Comparison of ENCODE assay signal across 9 mouse cellular contexts in the genomic region with DNA sequence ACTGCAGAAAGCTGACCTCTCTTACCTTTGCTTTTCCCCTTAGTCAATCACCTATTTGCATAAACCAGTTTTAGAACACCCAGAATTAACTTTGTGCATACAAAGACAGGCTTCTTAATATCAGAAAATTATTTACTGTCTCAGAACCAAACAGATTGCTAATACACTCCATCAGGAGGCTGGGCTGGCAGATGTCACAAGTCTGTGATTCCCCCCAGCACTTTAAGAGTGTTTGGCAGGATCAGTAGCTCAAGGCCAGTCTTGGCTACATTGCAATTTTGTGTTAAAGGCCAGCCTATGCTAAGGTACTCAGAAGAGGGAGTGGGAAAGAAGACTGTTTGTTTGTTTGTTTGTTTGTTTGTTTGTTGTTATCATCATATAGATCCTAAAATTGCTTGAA. TPM values are rescaled to one million over a fixed set of nuclear protein-coding genes. Genes with fewer than 3 reads are reported as not detected.
A peak's percentile ranks its signal among the peaks of the same experiment; 100 is the strongest.
DNase-seq lines count a peak whose midpoint lies in the region; ATAC-seq lines count a peak whose summit lies in the region.
"Had no signal": no experiment of that assay in that cellular context is flagged by ENCODE, and none has a peak within 500 bp of the region (broad histone marks: within the 10 kb centered on the region; RNA-seq: fewer than 3 reads in every experiment).

No protein-coding gene starts in this region.

- H3K27me3 ChIP-seq in heart, embryonic 15.5 days = no peaks in the 10 kb centered on the region
- no peaks in the 10 kb centered on the region for H3K27me3 ChIP-seq in lung, embryonic 15.5 days
- no peaks in the 10 kb centered on the region for H3K27me3 ChIP-seq in forebrain, embryonic 14.5 days (replicated peaks; ENCODE audit: control insufficient read depth, insufficient read depth, low read length)
- no peaks in the 10 kb centered on the region for H3K27me3 ChIP-seq in limb, embryonic 15.5 days

- H3K4me3 ChIP-seq in heart, embryonic 15.5 days = no peak overlapping the region
- H3K4me3 ChIP-seq in lung, embryonic 15.5 days = 0 out of 2 replicates have a peak overlapping the region, but pooled peaks have one; percentile 1
- peak overlapping the region; percentile 4; the same call in 1 of the 2 replicates for H3K4me3 ChIP-seq in forebrain, embryonic 14.5 days (ENCODE audit: low read depth, low read length)
- no peak overlapping the region for H3K4me3 ChIP-seq in limb, embryonic 15.5 days

- H3K4me2 ChIP-seq in heart, embryonic 15.5 days = peak overlapping the region; percentile 33
- peak overlapping the region; percentile 1; the same call in 1 of the 2 replicates for H3K4me2 ChIP-seq in lung, embryonic 15.5 days
- H3K4me2 ChIP-seq in forebrain, embryonic 14.5 days (ENCODE audit: low read length) = peak overlapping the region; percentile 41
- 0 out of 2 replicates have a peak overlapping the region, but pooled peaks have one; percentile 7 for H3K4me2 ChIP-seq in limb, embryonic 15.5 days

- DNase-seq in heart, adult 11 months = no peak
- DNase-seq in lung, postnatal 14 days = no peak
- DNase-seq in forebrain, embryonic 14.5 days (ENCODE audit: low spot score) = peak; percentile 42
- DNase-seq in MN1 (ENCODE audit: low spot score) = no peak
- DNase-seq: layer of hippocampus, adult 9-11 months had no signal

- no peak overlapping the region for H3K9ac ChIP-seq in heart, embryonic 15.5 days
- H3K9ac ChIP-seq in lung, embryonic 15.5 days = no peak overlapping the region
- 0 out of 2 replicates have a peak overlapping the region, but pooled peaks have one; percentile 4 for H3K9ac ChIP-seq in forebrain, embryonic 14.5 days (ENCODE audit: low read length)
- H3K9ac ChIP-seq in limb, embryonic 15.5 days = no peak overlapping the region

- peaks cover 3% of the 10 kb centered on the region; the same call in 1 of the 2 replicates for H3K36me3 ChIP-seq in heart, embryonic 15.5 days
- H3K36me3 ChIP-seq in lung, embryonic 15.5 days = no peaks in the 10 kb centered on the region
- no peaks in the 10 kb centered on the region for H3K36me3 ChIP-seq in forebrain, embryonic 14.5 days (ENCODE audit: control insufficient read depth, insufficient read depth, low read length)
- H3K36me3 ChIP-seq in limb, embryonic 15.5 days = no peaks in the 10 kb centered on the region

- no peak for ATAC-seq in heart, embryonic 15.5 days (replicated peaks; ENCODE audit: insufficient number of reproducible peaks, insufficient read depth, low FRiP score, low read depth)
- no peak for ATAC-seq in lung, embryonic 15.5 days (ENCODE audit: borderline replicate concordance, extremely low read depth, low FRiP score, low TSS enrichment)
- ATAC-seq in forebrain, embryonic 14.5 days = no peak
- no peak for ATAC-seq in limb, embryonic 15.5 days (ENCODE audit: insufficient number of reproducible peaks, low FRiP score, low TSS enrichment, low read depth)

- no peaks in the 10 kb centered on the region for H3K9me3 ChIP-seq in heart, embryonic 15.5 days (replicated peaks)
- H3K9me3 ChIP-seq in lung, embryonic 15.5 days = no peaks in the 10 kb centered on the region; the same call in 1 of the 2 replicates
- no peaks in the 10 kb centered on the region for H3K9me3 ChIP-seq in forebrain, embryonic 14.5 days (replicated peaks; ENCODE audit: control insufficient read depth, low read length)
- no peaks in the 10 kb centered on the region for H3K9me3 ChIP-seq in limb, embryonic 15.5 days

- no peak overlapping the region for H3K27ac ChIP-seq in heart, embryonic 15.5 days
- H3K27ac ChIP-seq in lung, embryonic 15.5 days = no peak overlapping the region
- no peak overlapping the region for H3K27ac ChIP-seq in forebrain, embryonic 14.5 days (ENCODE audit: low read depth, low read length)
- H3K27ac ChIP-seq in limb, embryonic 15.5 days = no peak overlapping the region
- H3K27ac ChIP-seq: macrophage had no signal

- H3K4me1 ChIP-seq in heart, embryonic 15.5 days (replicated peaks) = peaks cover 25% of the 10 kb centered on the region
- peaks cover 18% of the 10 kb centered on the region; the same call in 1 of the 2 replicates for H3K4me1 ChIP-seq in lung, embryonic 15.5 days
- peaks cover 14% of the 10 kb centered on the region for H3K4me1 ChIP-seq in forebrain, embryonic 14.5 days (ENCODE audit: control insufficient read depth, insufficient read depth, low read length)
- peaks cover 8% of the 10 kb centered on the region for H3K4me1 ChIP-seq in limb, embryonic 15.5 days

RNA-seq across cellular contexts. Expression of a gene that starts 2.7 kb away (rescaled TPM):
- polyA plus RNA-seq in heart, embryonic 15.5 days (2015; fragmentation: Nextera tagmentation; extraction: Ambion mirVana) = 5.1 TPM in 2 replicates
- polyA plus RNA-seq in lung, embryonic 15.5 days (2015; fragmentation: Nextera tagmentation; extraction: Ambion mirVana) = 6.5 and 8.8 TPM in 2 replicates
- 10.3 and 12.2 TPM in 2 replicates for polyA plus RNA-seq in forebrain, embryonic 14.5 days (2014; fragmentation: Nextera tagmentation; extraction: Ambion mirVana)
- polyA plus RNA-seq in limb, embryonic 15.5 days (2015; fragmentation: Nextera tagmentation; extraction: Ambion mirVana) = 5.9 and 6.8 TPM in 2 replicates

RNA-seq across cellular contexts. Expression of a gene that starts 39.6 kb away (rescaled TPM):
- polyA plus RNA-seq in heart, embryonic 15.5 days (2015; fragmentation: Nextera tagmentation; extraction: Ambion mirVana) = 791 and 1,187 TPM in 2 replicates
- 7.5 and 15.5 TPM in 2 replicates for polyA plus RNA-seq in lung, embryonic 15.5 days (2015; fragmentation: Nextera tagmentation; extraction: Ambion mirVana)
- polyA plus RNA-seq in forebrain, embryonic 14.5 days (2014; fragmentation: Nextera tagmentation; extraction: Ambion mirVana) = 0.74 and 0.90 TPM in 2 replicates
- polyA plus RNA-seq in limb, embryonic 15.5 days (2015; fragmentation: Nextera tagmentation; extraction: Ambion mirVana) = 0.94 and 1.4 TPM in 2 replicates
- polyA plus RNA-seq: macrophage had no signal

Comparison
In these comparisons a context has a peak if more than half of its experiments do, and no peak if none do; other contexts are left out.
1. H3K4me3 ChIP-seq: peak in lung, embryonic 15.5 days (single experiment) and forebrain, embryonic 14.5 days (single experiment); none in heart, embryonic 15.5 days (single experiment) and limb, embryonic 15.5 days (single experiment).
2. RNA of a gene that starts 39.6 kb away (polyA plus RNA-seq): 791 to 1,187 TPM in heart, embryonic 15.5 days; 7.5 to 15.5 TPM in lung, embryonic 15.5 days, 0.94 to 1.4 TPM in limb, embryonic 15.5 days and 0.74 to 0.90 TPM in forebrain, embryonic 14.5 days; every median in the first group is over 10 times any median in the second.
3. Peak in every context shown above with its lines, with median percentiles within 50 percentile points of each other: H3K4me2 ChIP-seq.